Mouse (Mus musculus) kidney, embryonic 15.5 days (tissue): ENCODE measurements around the gene Nos1ap. TPM values are rescaled to one million over a fixed set of nuclear protein-coding genes. Genes with fewer than 3 reads are reported as not detected.

ENCODE experiments used
- ATAC-seq: fragments of 200-750 bp; cut with Nextera tagmentation; replicated peaks from 2 replicates; pipeline ENCODE4 v1.8.0; 2017; ENCODE audit warnings: moderate TSS enrichment; ENCODE audit not compliant: low FRiP score
- H3K27ac ChIP-seq: fragments of 300-500 bp; sonication (generic); 2 replicates; pipeline ENCODE4 v1.5.1; 2015; ENCODE audit warnings: mild to moderate bottlenecking, inconsistent platforms
- H3K27me3 ChIP-seq: fragments of 300-500 bp; sonication (generic); 2 replicates; pipeline ENCODE4 v1.6.1; 2015; ENCODE audit warnings: inconsistent platforms
- H3K36me3 ChIP-seq: fragments of 300-500 bp; sonication (generic); 2 replicates; pipeline ENCODE4 v1.6.1; 2015; ENCODE audit warnings: inconsistent platforms
- H3K4me1 ChIP-seq: fragments of 300-500 bp; sonication (generic); 2 replicates; pipeline ENCODE4 v1.6.1; 2015; ENCODE audit warnings: inconsistent platforms
- H3K4me2 ChIP-seq: fragments of 300-500 bp; sonication (generic); 2 replicates; pipeline ENCODE4 v1.6.1; 2015; ENCODE audit warnings: moderate library complexity, mild to moderate bottlenecking, inconsistent platforms
- H3K4me3 ChIP-seq: fragments of 300-500 bp; sonication (generic); replicated peaks from 2 replicates; pipeline ENCODE4 v1.5.1; 2015; ENCODE audit warnings: mild to moderate bottlenecking, inconsistent platforms
- H3K9ac ChIP-seq: fragments of 300-500 bp; sonication (generic); 2 replicates; pipeline ENCODE4 v1.6.1; 2015; ENCODE audit warnings: mild to moderate bottlenecking, inconsistent platforms
- H3K9me3 ChIP-seq: fragments of 300-500 bp; sonication (generic); replicated peaks from 2 replicates; pipeline ENCODE4 v1.6.1; 2016; ENCODE audit warnings: inconsistent platforms
- WGBS: fragments of 180-500 bp; shearing (Covaris S2); methylation state at CpG from one replicate; pipeline ENCODE4 v1.1.7; 2015; ENCODE audit warnings: mixed read lengths; 5-methylcytosine and 5-hydroxymethylcytosine counted together
- polyA plus RNA-seq: library from polyadenylated mRNA; unstranded; fragments of >200 nt; fragmentation: Nextera tagmentation; extraction: Ambion mirVana; gene quantifications from 2 replicates; pipeline ENCODE4 v1.2.1, GENCODE M21; 2015

The Nos1ap gene
- polyA plus RNA-seq, 1 experiment from 2014 or later = 18.2 TPM

DNA sequence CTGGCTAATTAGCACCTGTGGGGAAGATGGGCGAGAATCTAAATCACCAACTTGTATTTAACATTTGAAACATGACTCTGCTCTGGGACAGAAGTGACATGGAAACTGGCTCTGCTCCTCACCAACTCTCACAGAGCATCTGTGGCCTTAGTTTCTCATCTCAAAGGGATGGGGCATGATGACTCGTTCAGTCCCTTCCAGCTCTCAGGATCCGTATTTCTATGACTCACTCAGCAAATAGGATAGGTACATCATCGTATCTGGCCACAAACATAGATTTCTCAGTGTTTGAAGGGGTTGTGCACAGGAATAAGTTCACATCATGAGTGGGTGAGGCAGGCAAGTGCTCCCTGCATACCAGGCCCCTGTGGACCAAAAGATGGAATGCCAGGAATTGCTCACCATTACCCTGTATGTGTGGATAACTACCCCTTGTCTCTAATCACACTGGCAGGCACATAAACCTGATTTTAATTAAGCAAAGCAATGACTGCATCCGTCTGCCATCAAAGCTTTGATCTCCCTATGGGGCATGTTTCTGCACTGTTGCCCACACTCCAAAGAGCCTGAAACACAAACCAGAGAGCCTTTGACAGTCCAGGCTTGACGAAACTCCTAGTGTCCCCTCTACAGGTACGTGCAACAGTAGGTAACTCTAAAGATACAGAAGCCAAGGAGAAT, 151.1 kb downstream of the Nos1ap start:
- Histone ChIP-seq H3K27ac (peak overlapping the region; percentile 54), H3K36me3 (no peaks in the 10 kb centered on the region), H3K9ac (no peak overlapping the region), H3K4me3 (no peak overlapping the region), H3K4me2 (no peak overlapping the region), H3K27me3 (no peaks in the 10 kb centered on the region), H3K9me3 (no peaks in the 10 kb centered on the region), H3K4me1 (peaks cover 26% of the 10 kb centered on the region)
- peak; percentile 95 for ATAC-seq
- WGBS = 49% methylated on average over 7 of the region's 7 CpGs

DNA sequence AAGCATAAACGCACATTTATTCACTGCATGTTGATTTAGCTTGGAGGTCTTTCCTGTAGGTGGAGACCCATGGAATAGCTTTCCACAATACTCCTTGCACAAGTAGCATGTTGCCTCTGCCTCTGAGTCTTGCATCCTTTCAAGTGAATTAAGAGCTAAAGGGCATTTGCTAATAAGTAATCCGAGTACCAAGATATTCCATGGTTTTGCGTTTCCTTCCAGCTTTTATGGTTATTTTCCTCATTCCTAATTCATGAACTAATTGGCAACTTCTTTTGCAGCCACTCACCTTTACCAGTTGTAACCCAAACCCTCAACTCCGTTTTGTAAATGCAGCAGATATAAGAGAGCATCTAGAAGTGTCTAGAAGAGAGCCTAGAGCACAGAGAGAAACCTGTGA, 155.5 kb downstream of the Nos1ap start:
- Histone ChIP-seq H3K9ac (no peak overlapping the region), H3K4me2 (no peak overlapping the region), H3K27me3 (no peaks in the 10 kb centered on the region), H3K36me3 (no peaks in the 10 kb centered on the region), H3K27ac (peak overlapping the region; percentile 78), H3K4me3 (no peak overlapping the region), H3K4me1 (peaks cover 49% of the 10 kb centered on the region), H3K9me3 (no peaks in the 10 kb centered on the region)
- no peak for ATAC-seq
- 57% methylated on average over 4 of the region's 4 CpGs for WGBS

GRCm38 (mm10) chr1:170433661-170434060, 156.0 kb downstream of the Nos1ap start:
- no peak overlapping the region for H3K4me3 ChIP-seq
- H3K9me3 ChIP-seq = no peaks in the 10 kb centered on the region
- no peak for ATAC-seq
- H3K9ac ChIP-seq = no peak overlapping the region
- H3K36me3 ChIP-seq = no peaks in the 10 kb centered on the region
- H3K27me3 ChIP-seq = no peaks in the 10 kb centered on the region
- H3K27ac ChIP-seq = peak overlapping the region; percentile 78; the same call in 1 of the 2 replicates
- peaks cover 49% of the 10 kb centered on the region for H3K4me1 ChIP-seq
- no peak overlapping the region for H3K4me2 ChIP-seq

GRCm38 (mm10) chr1:170432288-170432687, 157.4 kb downstream of the Nos1ap start:
- no peak for ATAC-seq
- no peak overlapping the region for H3K4me2 ChIP-seq
- H3K27ac ChIP-seq = no peak overlapping the region
- no peaks in the 10 kb centered on the region for H3K9me3 ChIP-seq
- H3K27me3 ChIP-seq = no peaks in the 10 kb centered on the region
- no peaks in the 10 kb centered on the region for H3K36me3 ChIP-seq
- peaks cover 53% of the 10 kb centered on the region for H3K4me1 ChIP-seq
- H3K4me3 ChIP-seq = no peak overlapping the region
- H3K9ac ChIP-seq = no peak overlapping the region
- 81% methylated on average over 5 of the region's 5 CpGs for WGBS

DNA sequence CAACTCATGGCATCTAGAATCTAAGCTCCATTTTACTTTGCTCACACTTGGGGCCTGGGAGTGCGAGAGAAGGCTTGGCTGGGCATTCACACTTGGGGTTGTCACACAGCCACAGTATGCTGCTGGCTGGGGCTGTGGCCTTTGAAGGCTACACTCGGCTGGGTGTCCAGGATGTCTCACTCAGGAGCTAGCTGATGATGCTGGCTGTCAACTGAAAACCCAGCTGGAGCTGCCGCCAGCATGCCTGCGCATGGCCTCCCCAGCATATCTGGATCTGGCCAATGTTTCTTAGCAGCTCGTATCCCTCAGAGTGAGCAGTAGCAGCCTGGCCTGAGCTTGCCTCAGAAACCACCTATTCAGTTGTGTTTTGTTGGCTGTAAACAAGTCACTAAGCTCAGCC, 158.3 kb downstream of the Nos1ap start:
- no peak overlapping the region for H3K4me2 ChIP-seq
- H3K27ac ChIP-seq = 0 out of 2 replicates have a peak overlapping the region, but pooled peaks have one; percentile 3
- H3K27me3 ChIP-seq = no peaks in the 10 kb centered on the region
- no peak for ATAC-seq
- no peak overlapping the region for H3K9ac ChIP-seq
- no peaks in the 10 kb centered on the region for H3K36me3 ChIP-seq
- H3K4me3 ChIP-seq = no peak overlapping the region
- no peaks in the 10 kb centered on the region for H3K9me3 ChIP-seq
- H3K4me1 ChIP-seq = peaks cover 53% of the 10 kb centered on the region
- 67% methylated on average over 5 of the region's 5 CpGs for whole genome bisulfite sequencing

DNA sequence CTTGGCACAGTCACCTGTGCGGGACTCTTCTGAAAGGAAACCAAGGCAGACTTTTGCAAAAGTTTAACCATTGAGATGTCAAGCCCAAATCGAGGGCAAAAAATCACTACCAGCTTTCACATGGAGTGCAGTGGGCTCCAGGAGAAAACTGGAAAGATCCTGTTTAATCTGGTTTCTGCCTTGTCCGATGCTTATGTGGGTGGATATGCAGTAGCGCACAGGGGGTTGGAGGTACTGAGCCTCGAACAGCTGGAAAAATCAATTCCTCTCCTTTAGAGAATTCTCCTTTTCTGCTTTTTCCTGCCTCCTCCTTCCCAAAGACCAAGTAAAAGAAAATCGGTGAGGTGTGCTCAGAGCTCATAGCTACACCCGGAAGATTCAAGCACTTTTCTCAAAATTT, 159.0 kb downstream of the Nos1ap start:
- Histone ChIP-seq H3K27me3 (no peaks in the 10 kb centered on the region), H3K9ac (no peak overlapping the region), H3K4me2 (no peak overlapping the region), H3K4me3 (no peak overlapping the region), H3K9me3 (no peaks in the 10 kb centered on the region), H3K4me1 (peaks cover 50% of the 10 kb centered on the region), H3K36me3 (no peaks in the 10 kb centered on the region), H3K27ac (peak overlapping the region; percentile 46)
- no peak for ATAC-seq
- WGBS = 78% methylated on average over 7 of the region's 7 CpGs

DNA sequence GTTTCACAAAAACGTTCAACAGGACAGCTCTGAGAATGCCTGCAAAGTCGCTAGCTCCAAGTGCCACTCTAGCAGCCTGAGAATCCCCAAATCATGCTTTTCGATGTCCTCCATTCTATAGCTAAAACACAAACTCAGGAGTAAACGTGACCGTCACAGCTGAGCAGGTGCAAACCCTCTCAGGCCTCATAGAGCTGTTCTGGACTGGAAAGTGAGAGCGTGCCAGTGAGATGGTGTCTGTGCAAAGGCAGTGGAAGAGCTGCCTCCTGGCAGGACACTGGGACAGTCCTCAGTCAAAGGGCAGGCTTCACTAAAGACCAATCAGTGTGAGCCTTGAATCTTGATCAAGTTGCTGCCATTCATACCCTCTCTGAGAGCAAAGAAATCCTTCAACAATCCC, 160.0 kb downstream of the Nos1ap start:
- WGBS = 64% methylated on average over 6 of the region's 6 CpGs
- peaks cover 46% of the 10 kb centered on the region for H3K4me1 ChIP-seq
- H3K4me2 ChIP-seq = no peak overlapping the region
- no peaks in the 10 kb centered on the region for H3K9me3 ChIP-seq
- ATAC-seq = no peak
- H3K27ac ChIP-seq = peak overlapping the region; percentile 46
- H3K9ac ChIP-seq = no peak overlapping the region
- H3K4me3 ChIP-seq = no peak overlapping the region
- no peaks in the 10 kb centered on the region for H3K36me3 ChIP-seq
- H3K27me3 ChIP-seq = no peaks in the 10 kb centered on the region

DNA sequence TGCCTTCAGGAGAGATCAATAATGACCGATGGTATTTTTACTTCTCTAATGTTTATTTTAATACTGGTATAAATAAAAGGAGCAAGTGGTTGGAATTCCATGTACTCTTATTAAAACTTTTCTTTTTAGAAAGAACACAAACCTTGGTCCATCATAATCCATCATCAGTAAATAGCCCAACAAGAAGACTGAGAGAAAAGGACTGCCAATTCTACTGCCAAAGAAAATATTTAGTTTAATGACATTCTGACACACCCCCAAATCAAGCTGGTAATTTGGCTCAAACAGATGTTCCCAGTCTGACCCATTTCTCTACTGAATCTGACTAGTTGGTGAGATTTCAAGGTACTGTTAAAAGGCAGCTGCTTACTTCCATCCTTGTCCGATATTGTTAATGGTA, 161.5 kb downstream of the Nos1ap start:
- no peak overlapping the region for H3K9ac ChIP-seq
- H3K9me3 ChIP-seq = no peaks in the 10 kb centered on the region
- no peaks in the 10 kb centered on the region for H3K36me3 ChIP-seq
- H3K27me3 ChIP-seq = no peaks in the 10 kb centered on the region
- H3K4me2 ChIP-seq = no peak overlapping the region
- no peak for ATAC-seq
- peaks cover 44% of the 10 kb centered on the region for H3K4me1 ChIP-seq
- H3K27ac ChIP-seq = no peak overlapping the region
- WGBS = 58% methylated on average over 2 of the region's 2 CpGs
- no peak overlapping the region for H3K4me3 ChIP-seq

DNA sequence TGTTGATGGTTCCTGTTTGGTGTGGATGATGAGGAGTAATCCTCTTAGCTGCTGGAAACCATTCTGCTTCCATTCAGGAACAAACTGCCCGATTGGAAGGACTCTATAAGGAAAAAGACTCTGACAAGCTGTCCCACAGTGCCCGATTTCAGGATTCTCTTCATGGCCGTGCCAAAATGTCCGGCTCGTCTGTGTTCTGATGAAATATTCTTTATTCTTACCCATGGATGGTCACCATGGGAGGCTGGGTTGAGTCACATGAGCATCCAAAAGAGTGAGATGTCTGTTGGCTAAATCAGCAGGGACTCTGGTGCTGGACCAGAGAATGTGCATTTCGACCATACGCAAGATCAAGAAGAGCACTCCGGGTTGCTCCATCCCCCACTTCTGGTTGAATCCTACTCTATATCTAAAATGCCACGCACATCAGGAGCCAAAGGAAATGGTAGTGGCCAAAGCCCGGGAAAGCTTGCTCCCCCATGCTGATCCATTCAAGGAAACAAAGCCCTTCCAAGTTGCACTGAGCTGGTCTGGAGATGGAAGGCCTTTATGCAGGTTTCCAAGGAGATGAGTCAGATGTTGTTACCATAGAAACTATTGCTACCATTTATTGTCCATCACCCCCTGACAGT, 165.3 kb downstream of the Nos1ap start:
- no peaks in the 10 kb centered on the region for H3K27me3 ChIP-seq
- H3K9ac ChIP-seq = no peak overlapping the region
- no peak overlapping the region for H3K4me3 ChIP-seq
- no peaks in the 10 kb centered on the region for H3K36me3 ChIP-seq
- WGBS = 84% methylated on average over 10 of the region's 10 CpGs
- H3K27ac ChIP-seq = no peak overlapping the region
- H3K4me1 ChIP-seq = peaks cover 15% of the 10 kb centered on the region
- H3K4me2 ChIP-seq = no peak overlapping the region
- ATAC-seq = no peak
- no peaks in the 10 kb centered on the region for H3K9me3 ChIP-seq

DNA sequence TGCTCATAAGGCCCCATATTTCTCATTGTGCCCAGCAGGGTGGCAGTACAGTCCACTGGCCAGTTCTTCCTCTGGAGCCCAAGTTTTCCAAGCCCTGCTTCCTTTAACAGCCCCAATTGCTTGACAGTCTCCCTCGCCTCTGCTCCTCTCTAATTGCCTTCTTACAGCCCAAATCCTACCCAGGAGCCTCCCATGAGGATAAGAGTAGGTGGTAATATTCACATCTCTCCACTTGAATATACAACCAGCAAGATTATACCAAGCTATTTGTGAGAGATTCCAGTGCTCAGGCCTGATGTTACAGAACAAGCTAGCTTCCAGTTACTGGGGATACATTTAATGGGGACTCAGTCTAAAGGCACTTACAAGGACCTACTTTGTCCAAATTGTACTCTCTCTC, 166.6 kb downstream of the Nos1ap start:
- Histone ChIP-seq H3K9ac (no peak overlapping the region), H3K4me1 (peaks cover 10% of the 10 kb centered on the region), H3K27me3 (no peaks in the 10 kb centered on the region), H3K4me2 (no peak overlapping the region), H3K9me3 (no peaks in the 10 kb centered on the region), H3K36me3 (no peaks in the 10 kb centered on the region), H3K27ac (no peak overlapping the region), H3K4me3 (no peak overlapping the region)
- ATAC-seq = no peak
- WGBS = 77% methylated on average over 1 of the region's 1 CpGs

GRCm38 (mm10) chr1:170422188-170422587, 167.5 kb downstream of the Nos1ap start:
- WGBS = 83% methylated on average over 4 of the region's 4 CpGs
- ATAC-seq = no peak

DNA sequence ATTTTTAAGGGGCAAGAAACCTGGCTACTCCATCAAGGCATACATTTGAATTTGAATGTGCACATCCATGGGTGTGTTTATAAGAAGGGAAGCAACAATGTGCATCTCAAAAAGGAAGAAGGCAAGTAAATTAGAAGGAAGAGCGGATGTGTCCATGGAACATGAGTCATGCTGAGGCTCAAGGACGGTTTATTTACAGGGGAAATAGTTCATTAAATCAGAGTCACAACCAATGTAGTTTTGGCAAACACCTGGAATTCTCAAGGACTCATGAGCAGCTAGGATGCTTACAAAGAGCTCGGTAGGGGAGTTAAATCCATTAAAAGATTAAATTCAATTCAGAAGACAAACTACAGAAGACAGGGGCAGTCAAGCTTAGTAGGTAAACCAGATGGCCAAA, 169.7 kb downstream of the Nos1ap start:
- 84% methylated on average over 3 of the region's 3 CpGs for WGBS

More at GRCm38 (mm10) chr1:170422188-170422587, 167.5 kb downstream of the Nos1ap start:
- Histone ChIP-seq H3K27me3 (no peaks in the 10 kb centered on the region), H3K4me3 (no peak overlapping the region), H3K9ac (no peak overlapping the region), H3K4me2 (no peak overlapping the region), H3K27ac (no peak overlapping the region), H3K9me3 (no peaks in the 10 kb centered on the region), H3K4me1 (peaks cover 11% of the 10 kb centered on the region), H3K36me3 (no peaks in the 10 kb centered on the region)

More for the DNA sequence above, 169.7 kb downstream of the Nos1ap start:
- Histone ChIP-seq H3K4me2 (no peak overlapping the region), H3K4me1 (peaks cover 19% of the 10 kb centered on the region), H3K36me3 (no peaks in the 10 kb centered on the region), H3K9me3 (no peaks in the 10 kb centered on the region), H3K27ac (no peak overlapping the region), H3K27me3 (no peaks in the 10 kb centered on the region), H3K4me3 (no peak overlapping the region), H3K9ac (no peak overlapping the region)
- no peak for ATAC-seq
